Mouse (Mus musculus): ENCODE results near the gene Aplnr.

The Aplnr gene

DNA sequence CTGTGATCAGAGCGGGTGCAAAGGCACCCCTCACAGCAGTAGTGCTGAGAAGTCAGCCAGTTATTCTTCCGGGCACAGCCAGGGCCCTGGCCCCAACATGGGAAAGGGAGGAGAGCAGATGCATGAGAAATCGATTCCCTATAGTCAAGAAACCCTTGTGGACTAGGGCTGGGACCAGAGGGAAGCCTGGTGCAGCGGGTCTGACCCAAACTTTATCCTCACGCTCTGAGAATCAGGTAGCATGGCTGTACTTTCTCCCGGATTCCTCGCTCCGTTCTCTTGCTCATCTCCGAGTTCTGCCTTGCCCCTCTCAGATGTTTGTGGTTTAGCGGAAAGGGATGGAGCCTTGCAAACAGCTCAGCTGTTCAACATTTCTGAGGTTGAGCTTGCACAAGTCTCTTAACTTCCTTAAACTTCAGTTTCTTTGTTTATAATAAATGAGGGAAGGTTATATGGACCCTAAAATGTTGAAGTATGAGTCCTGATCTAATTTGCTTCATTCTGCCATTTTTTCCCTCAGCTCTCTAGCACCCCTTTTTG lies 1.6 kb downstream of the Aplnr start:
- DNase-seq = no peak

GRCm38 (mm10) chr2:85138143-85138542 lies 2.1 kb downstream of the Aplnr start:
- DNase-seq = no peak

- no peak for DNase-seq
Measured at GRCm38 (mm10) chr2:85139393-85139792, 3.4 kb downstream of the Aplnr start.

- no peak for DNase-seq
Measured at GRCm38 (mm10) chr2:85139846-85140245, 3.8 kb downstream of the Aplnr start.

- DNase-seq = no peak
Measured at GRCm38 (mm10) chr2:85140833-85141232, 4.8 kb downstream of the Aplnr start.

DNA sequence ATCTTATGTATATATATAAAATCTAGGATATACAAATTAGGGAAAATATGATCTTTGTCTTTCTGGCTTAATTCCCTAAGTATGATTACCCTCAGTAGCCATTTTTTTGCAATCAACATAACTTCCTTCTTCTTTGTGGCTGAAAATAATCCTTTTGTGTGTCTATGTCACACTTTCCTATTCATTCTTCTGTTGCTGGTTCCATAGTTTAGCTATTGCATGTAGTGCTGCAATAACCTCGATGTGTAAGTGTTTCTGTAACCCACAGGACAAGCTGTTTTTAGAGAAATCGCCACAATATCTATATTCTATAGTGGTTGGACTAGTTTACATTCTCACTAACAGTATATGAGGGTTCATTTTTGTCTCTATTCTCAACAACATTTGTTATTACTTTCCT lies 8.9 kb downstream of the Aplnr start:
- DNase-seq = no peak

- DNase-seq = no peak
Measured at GRCm38 (mm10) chr2:85145346-85145745, 9.3 kb downstream of the Aplnr start.

DNA sequence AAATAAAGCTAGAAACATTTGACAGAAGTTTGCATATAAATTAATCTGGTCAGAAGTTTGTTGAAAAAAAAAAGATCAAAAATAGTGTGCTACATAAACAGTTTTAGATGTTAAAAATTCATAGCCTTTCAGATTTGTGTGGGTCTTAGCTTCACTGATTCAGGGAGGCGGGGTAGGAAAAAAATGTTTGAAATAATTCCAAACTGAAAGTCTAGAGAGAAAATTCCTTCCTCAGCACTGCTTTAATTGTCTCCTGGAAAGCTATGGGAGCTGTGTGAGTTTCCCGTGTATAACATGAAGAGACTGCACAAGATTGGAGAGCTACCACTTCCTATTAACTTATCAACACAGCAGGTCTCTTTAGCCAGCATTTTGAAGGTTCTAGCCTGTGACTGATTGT lies 11.5 kb downstream of the Aplnr start:
- DNase-seq = no peak

DNA sequence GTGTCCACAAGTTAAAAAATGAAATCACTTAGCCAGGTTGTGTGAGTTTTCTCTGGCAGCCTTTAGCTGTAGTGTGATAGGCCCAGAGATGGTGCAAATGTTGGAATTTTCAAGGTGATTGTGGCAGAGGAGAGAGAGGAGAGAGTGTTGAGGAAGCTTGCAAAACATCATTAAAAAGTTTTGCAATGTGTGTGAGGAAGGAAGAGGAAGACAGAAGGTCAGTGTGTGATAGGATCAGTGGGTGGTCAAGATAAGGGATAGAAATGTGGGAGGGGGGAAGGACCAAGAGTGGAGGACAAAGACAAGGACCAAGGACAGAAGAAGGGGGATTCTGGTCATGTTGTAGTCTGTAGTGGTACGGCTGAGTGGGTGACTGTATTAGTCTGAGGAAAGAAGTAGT lies 14.3 kb downstream of the Aplnr start:
- DNase-seq = no peak

DNA sequence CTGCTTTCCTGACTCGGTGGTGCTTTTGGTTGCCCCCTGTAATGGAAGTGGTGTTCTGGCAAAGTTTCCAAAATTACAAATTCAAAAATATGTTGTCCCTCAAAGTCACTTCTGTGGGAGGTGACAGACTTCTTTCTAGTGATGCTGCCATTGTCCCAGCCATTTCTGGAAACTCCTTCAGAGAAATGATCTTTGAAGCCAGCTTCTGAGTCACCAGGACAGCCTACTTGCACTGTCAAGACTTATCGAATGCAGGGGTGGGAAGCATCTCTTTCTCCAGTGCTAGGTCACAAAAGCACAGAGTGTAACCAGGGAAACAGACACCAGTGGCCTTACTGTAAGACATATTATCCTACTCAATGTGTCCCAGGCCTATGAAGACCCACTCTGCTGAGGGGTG lies 15.2 kb downstream of the Aplnr start:
- DNase-seq = no peak

GRCm38 (mm10) chr2:85155334-85155733 lies 19.3 kb downstream of the Aplnr start:
- DNase-seq = no peak

- no peak for DNase-seq
Measured at GRCm38 (mm10) chr2:85156136-85156535, 20.1 kb downstream of the Aplnr start.

- no peak for DNase-seq
Measured at GRCm38 (mm10) chr2:85157382-85157781, 21.4 kb downstream of the Aplnr start.

GRCm38 (mm10) chr2:85160901-85161637 lies 25.0 kb downstream of the Aplnr start:
- DNase-seq = peak; percentile 42

DNA sequence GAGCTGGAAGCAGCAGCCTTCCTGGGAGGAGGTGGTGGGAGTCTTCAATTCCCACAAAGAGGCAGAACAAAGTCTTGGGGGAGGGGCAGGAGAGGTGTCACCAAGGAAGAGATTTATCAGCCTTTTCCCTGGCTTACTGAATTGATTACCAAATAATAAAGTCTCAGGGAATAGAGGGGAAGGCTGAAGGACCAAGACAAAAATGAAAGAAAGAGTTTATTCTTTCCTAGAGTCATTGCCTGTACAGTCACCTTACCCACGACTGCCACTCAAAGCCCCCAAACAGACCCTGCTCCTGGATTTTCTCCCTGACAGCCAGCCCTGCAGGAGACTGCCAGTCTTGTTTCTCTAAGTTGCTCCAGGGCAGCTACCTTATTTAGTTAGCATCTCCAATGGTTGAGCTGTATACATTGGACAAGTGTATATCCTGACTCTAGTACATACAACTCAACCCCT lies 25.6 kb downstream of the Aplnr start:
- peak; percentile 58 for DNase-seq

DNA sequence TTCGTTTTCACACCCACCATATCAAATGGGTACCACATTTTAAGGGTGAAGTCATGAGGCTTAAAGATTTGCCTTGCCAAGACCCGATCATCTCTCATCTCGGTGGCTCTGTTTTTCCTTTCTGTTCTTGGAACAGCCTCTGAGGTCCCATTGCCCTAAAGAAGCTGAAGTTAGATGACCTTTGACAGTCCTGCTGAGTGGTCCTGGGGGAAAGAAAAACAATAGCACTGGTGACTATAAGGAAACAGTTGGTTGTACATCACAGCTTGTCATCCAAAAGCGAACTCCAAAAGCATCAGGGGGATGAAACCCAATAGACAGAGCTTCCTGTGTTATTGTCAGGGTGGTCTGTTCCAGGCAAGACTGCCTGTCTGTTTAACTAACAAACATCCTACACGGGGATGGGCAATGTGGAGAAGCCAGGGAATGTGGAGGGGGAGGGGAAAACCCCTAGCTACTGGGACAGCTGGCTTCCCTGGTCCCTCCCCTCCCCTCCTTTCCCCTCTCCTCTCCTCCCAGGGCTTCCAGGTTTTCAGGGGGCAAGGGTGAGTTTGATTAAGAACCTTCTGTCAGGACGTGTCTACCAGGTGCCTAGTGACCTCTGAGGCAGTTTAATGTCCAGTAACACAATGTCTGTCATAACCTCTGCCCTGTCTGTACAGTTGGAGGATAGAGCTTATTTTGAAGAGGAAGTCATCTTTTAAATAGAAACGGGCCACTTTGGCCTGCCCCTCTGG lies 27.5 kb downstream of the Aplnr start:
- peak; percentile 68 for DNase-seq

DNA sequence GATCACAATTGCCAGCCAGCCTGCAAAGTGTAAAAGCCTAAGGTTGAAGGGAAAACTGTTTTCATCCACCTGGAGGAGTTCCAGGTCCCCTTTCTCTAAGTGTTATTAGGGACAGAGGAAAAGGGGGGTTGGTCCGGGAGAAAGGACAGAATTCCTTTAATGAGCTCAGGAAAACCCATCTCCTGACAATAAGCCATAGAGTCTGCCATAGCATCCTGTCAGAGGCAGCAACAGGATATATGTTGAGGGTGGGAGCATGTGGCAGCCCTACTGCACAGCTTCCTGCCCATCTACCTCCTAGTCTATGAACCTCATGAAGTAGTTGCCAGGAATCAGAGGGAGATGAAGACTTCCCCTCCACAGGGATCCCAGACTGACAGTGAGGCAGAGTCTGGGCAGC lies 31.6 kb downstream of the Aplnr start:
- DNase-seq = no peak

DNA sequence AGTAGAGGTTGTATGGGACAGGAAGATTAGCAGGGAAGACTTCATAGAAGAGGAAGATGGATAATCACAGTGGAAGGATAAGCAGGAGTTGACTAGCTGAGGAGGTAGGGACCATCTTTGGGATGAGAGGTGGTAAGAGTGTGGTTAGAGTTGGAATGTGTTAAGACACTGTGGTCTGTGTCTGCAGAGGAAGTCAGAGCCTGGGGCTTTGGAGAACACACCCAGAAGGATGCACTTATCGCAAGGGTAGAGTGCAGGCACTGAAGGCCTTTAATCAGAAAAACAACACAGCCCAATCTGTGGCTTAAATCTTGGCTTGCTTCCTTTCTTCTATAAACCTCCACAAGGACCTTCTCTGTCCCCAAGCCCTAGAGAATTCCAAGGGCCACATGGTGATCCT lies 32.3 kb downstream of the Aplnr start:
- no peak for DNase-seq

DNA sequence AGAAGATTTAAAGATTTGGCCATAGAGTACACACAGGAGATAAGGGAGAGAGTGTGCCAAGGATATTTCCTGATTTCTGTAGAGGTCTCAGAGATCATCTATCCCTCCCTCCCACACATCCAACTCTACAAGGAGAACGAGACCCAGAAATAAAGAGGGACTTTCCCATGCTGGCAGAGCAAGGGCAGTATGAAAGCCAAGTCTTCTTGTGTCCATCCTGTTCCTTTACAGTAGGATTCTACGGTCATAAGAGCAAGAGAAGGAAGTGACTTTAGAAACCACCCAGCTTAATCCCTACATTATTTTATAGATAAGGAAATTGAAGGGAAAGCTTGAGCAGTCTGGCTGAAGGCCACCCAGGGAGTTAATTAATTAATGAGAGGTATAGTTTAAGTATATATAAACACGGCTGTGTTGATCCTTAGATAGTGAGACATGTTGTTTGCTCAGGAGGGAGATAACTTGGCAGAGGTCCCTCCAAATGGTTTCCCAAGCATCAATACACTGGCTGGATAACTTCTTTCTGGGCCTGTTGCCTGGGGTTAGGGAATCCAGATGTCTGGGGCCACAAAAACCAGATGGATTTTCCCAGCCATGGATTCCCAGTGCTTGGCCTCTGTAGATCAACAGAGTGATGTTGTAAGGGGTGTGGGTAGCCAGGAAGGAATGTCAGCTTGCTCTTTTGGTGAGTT lies 36.2 kb downstream of the Aplnr start:
- peak; percentile 24 for DNase-seq

- peak; percentile 13 for DNase-seq
Measured at GRCm38 (mm10) chr2:85172763-85173103, 36.7 kb downstream of the Aplnr start.

DNA sequence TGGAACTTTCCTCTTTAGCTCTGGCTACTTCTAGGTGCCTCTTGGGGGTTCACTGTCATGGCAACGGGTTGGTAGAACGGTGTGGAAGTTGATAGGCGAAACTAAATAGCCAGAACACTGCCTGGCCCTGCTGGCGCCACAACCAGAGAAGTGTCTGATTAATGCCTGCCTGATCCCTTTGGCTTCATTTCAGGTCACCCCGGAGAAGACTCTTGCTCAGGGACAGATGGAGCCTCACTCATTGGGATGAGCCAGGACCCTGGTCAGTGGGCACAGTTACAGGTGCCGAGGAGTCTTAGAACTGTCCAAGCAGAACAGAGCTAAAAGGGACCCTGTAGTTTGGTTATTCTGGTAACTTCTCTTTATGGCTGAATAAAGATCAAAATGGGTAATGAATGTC lies 37.5 kb downstream of the Aplnr start:
- peak; percentile 10 for DNase-seq

GRCm38 (mm10) chr2:85178139-85178800 lies 42.2 kb downstream of the Aplnr start:
- DNase-seq = no peak

DNA sequence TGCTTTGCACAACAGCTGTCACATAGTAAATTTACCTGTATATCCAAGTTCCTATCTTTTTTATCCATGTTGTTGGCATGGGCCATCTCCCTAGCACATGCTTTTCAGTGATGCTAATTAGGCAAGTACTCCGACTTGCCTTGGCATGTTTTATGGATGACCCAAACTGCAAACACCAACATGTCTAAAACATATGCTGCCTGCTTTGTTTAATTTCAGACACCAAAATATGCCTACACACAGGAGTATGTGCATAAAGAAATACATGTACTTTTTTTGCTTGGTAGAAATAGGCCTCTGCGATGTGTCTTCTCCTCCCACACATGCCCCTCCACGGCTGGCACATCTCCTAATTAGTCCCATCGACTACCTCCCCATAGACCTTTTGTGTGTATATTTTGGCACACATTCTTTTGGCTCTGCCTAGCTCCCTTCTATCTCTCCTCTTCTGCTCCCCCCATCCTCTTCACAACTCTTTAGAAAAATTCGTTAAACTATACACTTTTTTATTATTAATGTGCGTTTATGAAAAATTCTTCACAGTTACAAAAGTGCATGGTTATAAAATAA lies 51.6 kb downstream of the Aplnr start:
- DNase-seq = no peak

Measured in embryo, embryonic 11 days (tissue).